Mouse (Mus musculus) left cerebral cortex, adult 8-10 months (tissue): ENCODE results near the gene Wipf2. TPM values are rescaled to one million over a fixed set of nuclear protein-coding genes. Genes with fewer than 3 reads are reported as not detected.
"Not testable (repeated sequence)": the region's sequence is repeated elsewhere in the genome, so short reads cannot be mapped to it uniquely, and the experiment has no call there.

Experiments used
- DNase-seq, 2 experiments: peaks; one replicate each; pipeline ENCODE4 v3.0.0; 2022; ENCODE audit warnings: low spot score in 2 of 2
- total RNA-seq, 4 experiments: library from RNA; stranded (reverse); gene quantifications; 2 replicates each; pipeline ENCODE4 v1.2.4; 2022

The Wipf2 gene
- total RNA-seq, 4 experiments from 2014 or later = 74.0 to 84.5 (median 81.5) TPM

DNA sequence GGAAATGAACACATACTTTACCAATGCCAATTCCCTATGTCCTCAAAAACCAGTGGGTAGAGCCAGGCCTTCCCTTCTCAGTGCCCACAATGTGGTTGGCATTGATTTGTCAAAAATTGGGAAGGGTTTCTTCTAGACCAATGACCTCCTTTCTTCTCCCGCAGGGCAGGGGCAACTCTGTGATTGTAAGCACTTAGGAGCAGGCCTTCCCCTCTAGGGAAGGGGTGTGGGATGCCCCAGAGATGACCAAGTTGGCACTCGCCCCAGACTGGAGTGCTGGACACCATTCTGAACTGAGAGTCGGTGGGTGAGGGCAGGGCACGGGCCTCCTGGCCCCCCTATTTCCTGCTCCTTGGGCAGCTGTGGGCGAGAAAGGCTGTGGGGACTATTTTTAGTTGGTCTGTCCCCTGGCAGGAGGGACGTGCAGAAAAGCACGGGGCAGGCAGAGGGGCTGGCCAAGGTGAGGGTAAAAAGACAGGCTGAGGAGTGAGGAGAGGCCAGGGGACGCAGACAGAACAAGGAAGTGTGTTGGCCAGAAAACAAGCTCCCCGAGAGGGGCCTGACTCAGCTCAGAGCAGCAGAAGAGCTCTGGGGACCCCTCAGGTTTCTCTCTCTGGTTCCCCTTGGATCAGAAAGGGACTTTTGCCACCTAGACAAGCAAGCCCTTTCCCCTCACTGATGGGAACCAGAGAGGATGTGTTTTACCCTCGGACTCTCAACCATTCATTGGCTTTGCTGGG is 67.5 kb downstream of the Wipf2 start:
- DNase-seq = no peak

DNA sequence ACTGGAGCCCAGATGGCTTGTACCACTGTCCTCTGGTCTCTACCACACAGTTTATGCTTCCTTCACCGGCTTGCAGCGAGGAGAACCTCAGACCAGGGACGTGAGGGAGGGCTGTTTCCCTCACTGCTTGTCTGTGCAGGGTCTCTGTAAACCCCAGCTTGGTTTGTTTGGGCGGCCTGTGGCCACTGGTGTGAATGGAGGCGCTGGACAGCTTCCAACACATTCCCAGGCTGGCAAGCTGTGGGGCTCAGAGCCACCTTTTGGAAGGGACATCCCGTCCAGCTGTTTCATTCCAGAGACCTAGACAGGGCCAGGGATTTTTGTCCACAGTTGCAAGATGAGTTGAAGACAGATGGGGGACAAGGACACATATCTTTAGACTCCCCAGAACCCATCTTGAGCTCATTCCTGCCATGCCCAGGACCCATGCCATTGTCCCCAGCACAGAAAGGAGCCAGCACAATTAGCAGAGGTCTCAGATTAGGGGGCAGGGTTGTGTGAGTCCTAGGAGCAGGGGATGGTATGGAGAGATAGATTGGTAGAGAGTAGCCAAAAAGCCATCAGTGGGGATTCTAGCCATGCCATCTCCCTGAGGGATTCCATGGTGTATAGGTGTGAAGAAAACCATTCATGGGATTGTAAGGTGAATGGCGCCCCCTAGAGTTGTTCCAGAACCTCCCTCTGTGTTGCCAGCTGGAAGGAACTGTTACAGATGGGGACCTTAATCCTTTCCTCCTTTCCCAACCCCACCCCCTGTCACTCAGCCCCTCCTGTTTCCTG is 68.3 kb downstream of the Wipf2 start:
- DNase-seq = no peak

GRCm38 (mm10) chr11:98932293-98933091 is 69.1 kb downstream of the Wipf2 start:
- no peak for DNase-seq

GRCm38 (mm10) chr11:98933151-98933550 is 69.7 kb downstream of the Wipf2 start:
- DNase-seq = peak in 1 of 2 experiments; percentile 75

DNA sequence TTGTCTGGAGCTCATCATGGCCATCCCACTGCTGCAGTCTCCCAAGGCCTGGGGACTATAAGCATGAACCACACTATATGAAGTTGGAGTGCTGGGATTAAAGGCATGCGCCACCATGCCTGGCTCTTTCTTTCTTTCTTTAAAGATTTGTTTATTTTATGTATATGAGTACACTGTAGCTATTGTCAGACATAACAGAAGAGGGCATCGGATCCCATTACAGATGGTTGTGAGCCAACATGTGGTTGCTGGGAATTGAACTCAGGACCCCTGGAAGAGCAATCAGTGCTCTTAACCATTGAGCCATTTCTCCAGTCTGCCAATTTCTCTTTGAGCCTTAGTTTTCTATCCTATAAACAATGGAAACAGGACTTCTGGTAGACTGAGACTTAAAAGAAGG is 70.4 kb downstream of the Wipf2 start:
- DNase-seq = not testable (repeated sequence)

- DNase-seq = no peak
Measured at GRCm38 (mm10) chr11:98934367-98934766, 70.9 kb downstream of the Wipf2 start.

GRCm38 (mm10) chr11:98935123-98935522 is 71.7 kb downstream of the Wipf2 start:
- no peak for DNase-seq

GRCm38 (mm10) chr11:98936170-98936569 is 72.7 kb downstream of the Wipf2 start:
- no peak for DNase-seq

DNA sequence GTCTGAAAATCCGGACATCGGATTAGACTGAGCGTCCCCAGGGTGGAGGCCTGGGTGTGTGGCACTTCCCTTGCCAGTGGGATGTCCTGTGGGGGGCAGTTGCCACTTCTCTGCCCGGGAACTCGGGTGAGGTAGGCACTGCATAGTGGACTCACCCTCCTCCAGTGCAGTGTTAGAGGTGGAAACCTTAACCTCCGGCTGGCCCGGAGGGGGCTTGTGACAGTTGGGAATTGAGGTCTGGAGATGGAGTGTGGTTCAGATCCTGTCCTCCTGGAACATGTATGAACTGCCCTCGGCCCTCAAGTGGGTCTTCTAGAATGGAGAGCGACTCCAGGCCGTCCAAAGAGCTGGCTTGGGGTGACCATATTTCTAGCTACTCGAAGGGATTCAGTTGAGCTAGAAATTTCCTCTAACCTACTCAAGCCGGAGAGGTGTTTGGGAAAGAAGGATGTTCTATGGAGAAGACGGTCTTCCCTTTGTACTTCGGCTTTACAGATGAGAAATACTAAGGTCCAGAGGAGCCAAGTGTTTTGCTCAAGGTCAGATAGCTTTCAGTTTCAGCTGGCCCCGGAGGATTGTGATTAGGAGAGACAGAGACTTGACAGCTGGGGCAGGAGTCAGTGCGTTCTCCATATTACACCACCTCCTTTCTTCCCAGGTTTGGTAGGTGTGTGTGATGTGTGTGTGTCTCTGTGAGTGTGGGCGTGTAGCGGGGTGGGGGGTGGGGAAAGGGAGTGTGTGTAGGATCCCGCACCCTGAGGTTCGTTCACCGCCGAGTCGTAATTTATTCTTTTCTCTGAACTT is 73.4 kb downstream of the Wipf2 start:
- peak in 1 of 2 experiments; percentile 8 for DNase-seq

DNA sequence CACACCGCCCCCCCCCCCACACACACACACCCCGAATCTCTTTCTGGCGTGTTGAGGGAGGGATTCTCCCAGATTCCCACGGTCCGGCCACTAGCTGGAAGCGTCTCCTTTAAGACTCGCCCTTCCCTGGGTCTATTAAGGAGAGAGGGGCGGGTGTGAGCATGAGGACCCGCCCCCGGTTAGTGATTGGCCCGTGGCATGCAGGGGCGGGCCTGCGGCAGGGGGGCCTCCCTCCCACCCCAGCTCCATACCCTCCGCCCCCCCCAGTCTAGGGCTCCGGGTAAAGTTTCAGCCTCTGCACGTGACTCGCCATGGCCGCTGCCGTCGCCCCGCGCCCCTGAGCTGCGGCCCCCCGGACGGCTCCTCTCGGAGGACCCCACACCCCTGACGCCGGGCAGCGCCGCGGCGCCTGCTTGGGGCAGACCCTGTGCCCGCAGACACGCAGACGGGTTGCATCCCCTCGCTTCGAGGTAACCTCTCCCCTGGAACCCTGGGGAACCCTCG is 74.0 kb downstream of the Wipf2 start:
- DNase-seq = peak; percentile 19 to 70

- DNase-seq = peak in 1 of 2 experiments; percentile 26
Measured at GRCm38 (mm10) chr11:98937914-98938694, 74.7 kb downstream of the Wipf2 start.

DNA sequence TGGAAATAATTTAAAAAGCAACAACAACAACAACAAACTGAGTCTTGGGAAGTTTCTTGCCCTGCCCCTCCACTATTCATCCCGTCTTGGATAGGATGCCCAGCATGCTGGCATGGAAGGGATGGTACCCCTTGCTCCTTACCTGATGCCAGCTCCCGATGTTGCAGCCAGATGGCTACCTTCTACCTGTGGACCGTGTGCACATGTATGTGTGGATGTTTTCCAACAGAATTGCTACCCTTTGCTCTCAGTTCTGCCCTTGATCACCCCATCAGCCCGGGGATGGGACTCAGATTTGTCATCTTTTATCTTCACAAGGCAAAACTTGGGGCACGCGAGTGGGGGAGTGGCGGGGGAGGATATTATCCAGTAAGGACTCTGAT is 75.3 kb downstream of the Wipf2 start:
- DNase-seq = no peak

GRCm38 (mm10) chr11:98939084-98939952 is 75.9 kb downstream of the Wipf2 start:
- no peak for DNase-seq

DNA sequence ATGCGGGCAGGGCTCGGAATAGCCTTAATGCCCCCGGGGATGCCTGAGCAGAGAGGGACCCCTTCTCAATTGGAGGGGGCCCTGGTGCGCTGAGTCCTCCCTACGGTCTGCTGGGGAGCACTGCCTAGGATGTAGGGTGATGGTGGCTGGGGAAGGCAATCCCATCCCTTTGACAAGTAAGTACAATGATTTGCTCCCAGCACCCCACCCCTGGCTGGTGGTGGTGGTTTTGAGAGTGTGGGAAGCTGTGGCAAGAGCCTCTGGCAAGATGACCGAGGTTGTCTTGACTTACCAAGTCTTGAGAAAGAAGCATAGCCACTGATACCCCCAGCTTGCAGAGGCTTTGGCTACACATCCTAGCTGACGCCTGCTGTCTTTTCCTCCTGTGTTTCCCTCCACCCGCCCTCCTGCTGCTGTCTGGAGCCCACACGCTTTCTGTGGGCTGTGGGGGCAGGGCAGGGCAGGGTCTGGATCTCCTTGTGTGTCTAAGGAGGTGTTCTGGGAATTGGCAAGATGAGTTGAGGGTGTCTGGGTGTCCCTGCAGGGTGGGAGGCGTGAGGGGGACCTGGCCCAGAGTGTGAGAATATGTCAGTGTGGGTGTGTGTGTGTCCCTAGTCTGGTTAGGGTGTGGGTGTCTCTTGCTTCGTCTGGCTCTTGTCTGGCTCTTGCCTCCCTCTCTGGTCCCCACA is 76.7 kb downstream of the Wipf2 start:
- peak; percentile 48 to 87 for DNase-seq

DNA sequence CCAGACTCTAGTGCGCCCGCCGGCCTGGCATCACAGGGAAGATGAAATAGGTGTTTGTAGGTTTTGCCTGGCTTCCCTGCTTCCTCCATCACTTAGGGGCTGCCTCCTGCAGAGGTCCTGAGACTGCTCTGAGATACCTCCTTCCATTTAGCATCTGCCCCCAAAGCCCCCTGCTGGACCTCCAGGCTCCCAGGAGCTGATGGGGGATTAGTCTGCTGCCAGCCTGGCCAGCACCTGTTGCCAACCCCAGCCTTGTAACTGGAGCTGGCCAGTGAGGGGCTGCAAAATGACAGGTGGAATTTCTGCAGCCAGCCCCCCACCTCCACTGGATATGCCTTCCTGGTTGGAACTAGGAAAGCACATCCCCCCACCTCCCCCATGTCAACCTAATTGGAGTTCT is 77.3 kb downstream of the Wipf2 start:
- DNase-seq = peak in 1 of 2 experiments; percentile 12

DNA sequence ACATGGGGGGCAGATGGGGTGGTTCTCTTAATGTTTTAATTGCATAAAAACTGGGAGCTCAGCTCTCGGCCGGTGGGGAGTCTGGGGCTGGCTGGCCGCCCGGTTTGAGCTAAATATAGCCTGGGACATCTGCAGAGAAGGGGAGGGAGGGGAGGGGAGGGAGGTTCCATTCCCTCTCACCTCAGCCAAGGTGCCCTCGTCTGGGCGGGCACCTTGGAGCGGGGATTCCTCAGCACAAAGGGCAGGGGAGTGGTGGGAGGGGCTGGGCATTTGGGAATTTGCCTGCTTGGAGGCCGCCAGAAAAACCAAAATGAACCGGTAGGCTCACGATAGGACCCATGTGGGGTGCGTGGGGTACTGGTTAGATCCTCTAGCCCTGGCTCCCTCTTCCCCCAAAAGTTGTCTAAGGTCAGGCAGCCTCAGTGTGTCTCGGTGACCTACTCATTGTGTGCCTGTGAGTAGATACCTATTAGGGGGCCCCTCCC is 77.9 kb downstream of the Wipf2 start:
- DNase-seq = peak in 1 of 2 experiments; percentile 28

DNA sequence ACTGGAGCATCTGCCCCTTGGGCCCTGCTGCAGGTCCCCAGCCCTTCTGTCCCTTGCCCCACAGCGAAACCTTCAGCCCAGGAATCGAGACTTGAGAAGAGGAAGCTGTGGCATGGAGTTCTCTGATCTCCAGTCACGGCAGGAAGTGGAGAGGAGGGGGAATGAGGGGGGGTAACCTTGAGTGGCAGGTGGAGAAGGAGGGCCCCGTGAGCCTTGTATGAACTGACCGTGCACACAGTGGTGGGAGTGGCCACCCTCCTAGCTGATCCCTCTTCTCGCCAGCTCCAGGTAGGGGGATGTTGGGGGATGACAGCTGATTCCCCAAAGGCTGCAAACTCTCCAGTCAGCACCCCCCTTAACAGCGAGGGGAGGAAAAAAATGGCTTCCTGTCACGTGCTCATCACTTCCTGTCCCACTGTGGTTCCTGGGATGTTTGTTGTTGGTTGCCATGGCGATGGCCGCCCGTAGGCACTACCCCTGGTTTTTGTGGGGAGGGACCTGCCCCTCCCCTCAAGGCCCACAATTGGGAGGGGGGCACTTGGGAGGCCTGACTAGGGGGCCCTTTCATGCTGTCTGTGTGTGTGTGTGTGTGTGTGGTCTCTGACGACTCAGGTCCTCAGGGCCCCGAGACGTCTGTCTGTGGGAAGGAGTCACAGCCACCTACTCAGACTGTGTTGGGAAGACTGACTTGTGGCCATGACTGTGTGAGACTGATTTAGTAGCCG is 78.5 kb downstream of the Wipf2 start:
- peak; percentile 36 to 73 for DNase-seq

DNA sequence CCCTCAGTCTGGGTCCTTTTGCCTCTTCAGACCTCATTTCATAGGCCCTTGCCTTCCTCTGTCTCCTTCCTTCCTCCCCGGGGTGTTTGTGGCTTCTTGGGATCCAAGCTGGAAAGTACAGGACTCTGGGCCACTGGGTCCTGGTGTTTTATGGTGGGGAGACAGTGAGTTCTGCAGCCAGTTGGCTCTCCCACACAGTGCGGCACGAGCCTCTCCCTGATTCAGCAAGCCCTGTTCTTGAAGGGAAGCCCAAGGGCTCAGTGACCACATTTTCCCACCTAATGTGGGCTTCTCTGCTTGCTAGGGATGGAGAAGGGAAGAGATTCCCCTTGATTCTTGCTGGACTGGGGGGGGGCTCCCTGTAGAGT is 79.1 kb downstream of the Wipf2 start:
- peak in 1 of 2 experiments; percentile 30 for DNase-seq
